Mouse (Mus musculus): Measurements from ENCODE around the gene Ppp2r2d.

Gene Ppp2r2d

GRCm38 (mm10) chr7:138856670-138857069, 10.8 kb downstream of the Ppp2r2d start:
- DNase-seq (ENCODE audit: low read depth, low spot score), result no peak

- peak; percentile 28 for DNase-seq (ENCODE audit: low read depth, low spot score)
Observed at GRCm38 (mm10) chr7:138863950-138864572, 18.2 kb downstream of the Ppp2r2d start.

GRCm38 (mm10) chr7:138864776-138865175, 18.9 kb downstream of the Ppp2r2d start:
- DNase-seq (ENCODE audit: low read depth, low spot score), result no peak

DNA sequence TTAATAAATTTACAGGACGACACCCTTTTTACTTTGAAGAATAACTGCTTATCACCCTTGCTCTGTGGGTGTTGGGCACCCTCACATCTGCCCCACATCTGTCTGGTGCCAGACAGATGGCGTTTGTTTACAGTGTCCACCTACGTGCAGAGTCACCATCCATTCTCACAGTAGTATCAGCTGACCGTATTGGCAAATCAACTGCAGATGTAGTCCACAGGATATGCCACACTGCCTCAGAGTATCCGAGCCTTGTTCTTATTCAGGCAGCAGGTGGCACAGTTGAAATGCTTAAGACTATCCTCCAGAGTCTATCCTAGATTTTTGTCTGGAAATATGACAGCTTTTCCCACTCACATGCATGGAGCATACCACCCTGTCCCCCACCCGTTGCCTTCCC, 21.4 kb downstream of the Ppp2r2d start:
- peak; percentile 9 for DNase-seq (ENCODE audit: low read depth, low spot score)

DNA sequence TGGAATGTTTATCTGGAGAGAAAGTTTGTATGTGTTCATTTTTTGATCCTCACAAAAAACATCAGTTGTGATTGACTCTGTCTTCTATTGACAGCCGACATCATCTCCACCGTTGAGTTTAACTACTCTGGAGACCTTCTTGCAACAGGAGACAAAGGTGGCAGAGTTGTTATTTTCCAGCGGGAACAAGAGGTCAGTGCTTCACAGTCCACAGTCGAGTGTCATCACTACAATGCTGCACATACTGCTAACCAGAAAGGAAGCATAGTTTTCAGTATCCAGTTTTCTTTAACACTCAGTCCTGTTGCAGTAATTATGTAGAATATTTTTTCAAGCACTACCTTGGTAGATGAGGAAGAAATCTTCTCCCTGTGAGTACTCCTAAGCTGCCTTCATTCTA, 22.4 kb downstream of the Ppp2r2d start:
- no peak for DNase-seq (ENCODE audit: low read depth, low spot score)

DNA sequence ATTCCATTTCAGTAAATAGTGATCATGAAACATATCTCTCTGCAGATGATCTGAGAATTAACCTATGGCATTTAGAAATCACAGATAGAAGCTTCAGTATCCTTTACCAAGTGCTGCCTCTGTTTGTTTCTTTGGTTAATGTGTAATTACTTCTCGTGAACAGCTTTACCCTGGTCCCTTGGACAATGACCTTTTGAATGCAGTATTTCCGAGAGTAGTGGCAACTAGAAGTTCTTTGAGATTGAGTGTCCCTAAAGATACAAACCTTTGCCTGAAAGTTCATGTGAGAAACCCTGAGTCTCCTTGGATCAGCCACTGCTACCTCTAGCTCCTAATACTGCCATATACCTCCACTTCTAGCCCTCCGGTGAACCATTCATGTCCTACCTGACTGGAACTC, 27.1 kb downstream of the Ppp2r2d start:
- DNase-seq (ENCODE audit: low read depth, low spot score), result no peak

GRCm38 (mm10) chr7:138875031-138875430, 29.2 kb downstream of the Ppp2r2d start:
- DNase-seq (ENCODE audit: low read depth, low spot score), result no peak

GRCm38 (mm10) chr7:138883724-138884123, 37.8 kb downstream of the Ppp2r2d start:
- DNase-seq (ENCODE audit: low read depth, low spot score), result no peak

DNA sequence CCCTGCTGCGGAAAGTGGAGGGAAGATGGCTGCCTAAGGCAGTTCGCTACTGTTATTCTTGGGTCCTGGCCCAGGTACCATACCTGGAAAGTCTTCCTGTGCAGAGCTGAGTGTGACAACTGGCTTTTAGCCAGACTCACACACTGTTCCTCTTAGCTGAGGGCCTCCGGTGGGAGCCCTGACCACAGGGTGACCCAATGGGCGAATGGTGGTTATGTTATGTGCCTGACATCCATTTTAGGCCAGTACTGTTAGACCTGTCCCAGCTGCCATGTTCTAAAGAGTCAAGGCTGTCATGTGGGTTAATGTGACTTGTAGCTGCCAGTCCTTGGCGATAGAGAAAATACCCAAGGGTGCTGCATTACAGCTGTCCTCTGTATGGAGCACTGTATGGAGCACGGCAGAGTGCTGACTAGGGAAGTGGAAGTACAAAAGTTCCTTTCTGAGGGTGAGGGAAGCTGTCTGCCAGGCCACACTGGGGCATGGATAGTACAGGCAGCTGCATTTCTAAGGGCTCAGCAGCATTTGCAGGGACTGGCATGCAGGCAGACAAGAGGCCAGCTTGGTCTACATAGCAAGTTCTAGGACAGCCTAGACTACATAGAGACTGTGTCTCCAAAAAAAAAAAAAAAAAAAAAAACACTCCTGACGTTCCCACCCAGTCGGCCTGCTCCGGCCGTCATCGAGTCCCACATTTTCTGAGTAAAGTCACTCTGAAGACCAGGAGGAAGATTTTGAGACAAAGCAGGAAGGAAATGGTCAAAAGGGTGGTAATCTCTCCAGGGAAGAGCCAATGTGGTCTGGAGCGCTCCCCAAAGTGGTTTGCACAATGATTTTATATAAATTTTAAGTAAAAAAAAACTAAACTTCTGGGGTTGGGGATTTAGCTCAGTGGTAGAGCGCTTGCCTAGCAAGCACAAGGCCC, 39.7 kb downstream of the Ppp2r2d start:
- DNase-seq (ENCODE audit: low read depth, low spot score), result no peak

DNA sequence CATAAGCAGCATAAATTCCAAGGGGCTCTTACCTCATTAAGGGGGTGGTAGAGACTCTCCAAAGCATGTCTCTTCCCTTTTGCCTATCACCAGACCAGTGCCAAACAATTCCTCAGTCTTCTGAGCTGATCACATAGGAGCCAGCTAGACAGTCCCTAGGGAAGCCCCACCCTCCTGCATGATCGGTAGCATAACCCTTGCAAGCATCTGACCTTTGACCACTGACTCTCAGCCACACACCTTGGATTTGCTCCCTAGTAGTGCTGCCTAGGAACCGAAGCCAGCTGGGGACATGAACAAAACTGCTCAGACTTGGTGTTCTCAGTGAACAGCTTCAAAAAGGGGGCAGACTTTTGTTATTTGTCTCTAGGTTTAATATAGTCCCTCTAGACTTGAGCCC, 52.2 kb downstream of the Ppp2r2d start:
- no peak for DNase-seq (ENCODE audit: low read depth, low spot score)

DNA sequence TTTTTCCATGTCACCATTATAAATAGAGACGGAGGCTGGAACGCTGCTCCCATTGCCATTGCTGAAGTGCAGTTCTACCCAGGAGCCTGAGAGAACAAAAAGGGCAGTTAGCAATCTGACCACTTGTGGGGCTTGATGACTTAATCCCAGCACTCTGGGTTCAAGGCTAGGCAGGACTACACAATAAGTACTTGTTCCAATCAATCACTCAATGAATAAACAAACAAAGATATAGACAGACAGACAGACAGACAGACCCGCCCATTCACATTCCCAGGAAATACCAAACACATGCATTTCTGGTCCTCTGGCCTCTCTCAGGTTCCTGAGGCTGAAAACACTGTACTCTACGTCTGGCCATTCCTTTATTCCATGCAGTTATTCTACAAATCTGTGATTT, 52.9 kb downstream of the Ppp2r2d start:
- DNase-seq (ENCODE audit: low read depth, low spot score), result no peak

DNA sequence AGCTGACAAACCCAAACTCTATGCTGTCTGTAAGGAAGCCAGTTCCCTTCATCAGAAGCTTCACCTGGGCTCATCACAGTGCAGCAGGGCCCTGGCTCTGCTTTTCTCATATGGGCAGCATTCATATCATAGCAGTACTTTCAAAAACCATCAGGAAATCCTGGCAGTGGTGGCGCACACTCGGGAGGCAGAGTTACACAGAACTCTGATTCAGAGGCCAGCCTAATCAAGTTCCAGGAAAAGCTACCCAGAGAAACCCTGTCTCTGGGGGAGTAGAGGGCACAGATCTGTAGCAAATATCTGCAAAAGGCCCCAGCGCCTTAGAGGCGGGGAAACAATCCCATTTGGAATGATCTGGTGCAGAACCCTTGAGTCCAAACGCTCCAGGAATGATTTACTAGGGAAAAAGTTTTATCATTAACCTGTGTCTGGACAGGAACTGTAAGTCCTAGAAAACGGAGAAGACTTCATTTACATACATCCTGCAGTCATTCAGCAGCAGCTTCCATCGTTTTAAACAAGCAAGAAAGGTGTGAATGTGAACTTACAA, 58.1 kb downstream of the Ppp2r2d start:
- DNase-seq (ENCODE audit: low read depth, low spot score), result no peak

- DNase-seq (ENCODE audit: low read depth, low spot score), result no peak
Observed at GRCm38 (mm10) chr7:138906441-138906840, 60.6 kb downstream of the Ppp2r2d start.

DNA sequence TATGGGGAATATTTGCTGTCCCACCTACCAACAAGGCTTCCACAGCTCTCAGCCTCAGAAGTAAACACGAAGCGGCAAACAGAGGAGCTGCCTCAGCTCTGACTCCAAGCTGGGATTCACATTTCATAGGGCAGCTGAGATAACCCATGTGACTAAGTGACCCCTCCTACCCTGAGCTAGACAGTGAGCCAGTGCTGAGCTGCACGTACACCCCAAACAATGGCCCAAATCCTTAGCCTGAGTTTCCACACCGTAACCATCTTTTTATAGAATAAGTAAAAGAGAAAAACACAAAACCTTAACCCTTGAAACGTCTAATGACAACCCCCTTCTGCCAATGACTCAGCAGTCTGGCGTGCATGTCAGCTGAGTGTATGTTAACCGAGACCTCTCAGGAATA, 61.2 kb downstream of the Ppp2r2d start:
- peak; percentile 53 for DNase-seq (ENCODE audit: low read depth, low spot score)

GRCm38 (mm10) chr7:138907976-138908375, 62.1 kb downstream of the Ppp2r2d start:
- DNase-seq (ENCODE audit: low read depth, low spot score), result no peak

DNA sequence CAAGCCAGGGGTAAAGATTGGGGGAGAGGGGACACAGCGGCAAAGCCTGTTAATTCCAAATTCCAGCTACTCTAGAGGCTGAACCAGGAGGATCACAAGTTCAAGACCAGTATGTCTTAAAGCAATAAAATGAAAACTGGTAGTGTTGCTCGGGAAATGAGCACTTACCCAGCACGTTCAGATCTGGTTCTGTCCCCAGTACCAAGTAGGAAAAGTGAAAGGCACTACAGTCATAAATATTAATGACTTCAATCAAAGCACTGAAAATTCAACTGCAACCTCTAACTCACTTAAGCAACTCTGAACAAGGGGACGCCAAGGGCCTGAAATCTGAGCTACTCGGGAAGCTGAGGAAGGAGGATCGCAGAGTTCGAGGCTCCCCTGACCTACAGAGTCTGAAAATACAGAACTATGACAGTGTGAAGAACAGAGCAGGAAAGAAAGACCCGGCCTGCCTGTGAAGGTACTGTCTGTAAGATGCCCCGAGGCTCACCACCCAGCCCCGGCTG, 62.9 kb downstream of the Ppp2r2d start:
- DNase-seq (ENCODE audit: low read depth, low spot score), result peak; percentile 11

DNA sequence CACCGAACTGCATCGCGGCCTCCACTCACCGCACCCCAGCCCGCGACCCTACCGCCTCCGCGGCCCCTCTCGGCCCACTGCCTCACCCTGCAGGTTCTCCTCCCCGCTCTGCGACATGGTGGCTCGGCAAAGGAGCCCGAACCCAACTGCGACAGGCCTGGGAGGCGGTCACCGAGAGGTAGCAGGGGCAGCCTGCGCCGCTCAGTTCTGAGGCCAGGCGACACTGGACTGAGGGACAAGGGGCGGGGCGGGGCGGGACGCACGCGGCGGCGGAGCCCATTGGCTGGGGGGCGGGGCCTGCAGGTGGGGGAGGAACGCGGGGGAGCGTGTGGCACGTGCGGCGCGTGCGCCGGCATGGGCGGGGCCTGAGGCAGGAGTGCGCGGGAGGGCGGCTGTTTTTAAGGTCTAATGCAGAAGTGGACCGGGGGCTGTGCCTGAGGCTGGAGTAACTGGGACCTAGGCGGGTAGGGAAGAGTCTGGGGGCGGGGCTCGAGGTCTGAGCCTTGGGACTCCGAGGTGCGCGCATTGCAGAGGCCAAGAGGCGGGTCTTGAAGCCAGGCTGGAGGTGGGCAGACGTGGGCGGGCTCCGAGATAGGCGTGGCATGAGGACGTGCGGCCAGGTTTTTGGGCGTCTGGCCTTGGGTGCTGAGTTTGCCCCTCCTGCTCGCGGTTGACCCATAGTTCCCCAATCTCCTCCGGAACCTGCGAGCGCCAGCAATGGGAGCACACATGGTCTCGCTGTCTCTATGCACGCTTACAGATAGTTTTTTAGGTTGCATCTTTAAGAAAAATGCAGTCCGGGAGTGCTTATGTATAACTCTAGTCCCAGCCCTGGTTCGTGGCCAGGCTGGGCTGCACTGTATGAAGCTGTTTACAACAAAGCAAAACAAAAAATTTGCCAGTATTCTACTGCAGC, 63.7 kb downstream of the Ppp2r2d start, which contains the start of gene Bnip3:
Bnip3 (minus strand) TSS at position 243 of the 916 bp plus-strand sequence.
- peak; percentile 93 for DNase-seq (ENCODE audit: low read depth, low spot score)

DNA sequence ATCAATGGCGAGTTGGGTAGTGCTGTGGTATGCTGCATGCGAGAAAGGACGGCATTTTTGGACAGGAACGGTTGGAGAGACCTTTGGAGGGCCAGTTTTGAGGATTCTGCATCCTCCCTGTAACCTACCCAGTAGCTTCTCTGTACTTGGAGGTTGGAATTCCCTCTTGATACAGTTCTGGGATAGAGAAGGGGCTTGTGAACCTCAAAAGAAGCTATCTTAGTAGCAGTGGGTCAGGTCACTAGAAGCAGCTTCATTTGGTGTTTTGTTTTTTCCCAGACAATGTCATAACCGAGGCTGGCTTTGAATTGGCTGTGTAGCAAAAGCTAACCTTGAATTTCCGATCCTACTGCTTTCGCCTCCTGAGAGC, 64.3 kb downstream of the Ppp2r2d start:
- DNase-seq (ENCODE audit: low read depth, low spot score), result no peak

DNA sequence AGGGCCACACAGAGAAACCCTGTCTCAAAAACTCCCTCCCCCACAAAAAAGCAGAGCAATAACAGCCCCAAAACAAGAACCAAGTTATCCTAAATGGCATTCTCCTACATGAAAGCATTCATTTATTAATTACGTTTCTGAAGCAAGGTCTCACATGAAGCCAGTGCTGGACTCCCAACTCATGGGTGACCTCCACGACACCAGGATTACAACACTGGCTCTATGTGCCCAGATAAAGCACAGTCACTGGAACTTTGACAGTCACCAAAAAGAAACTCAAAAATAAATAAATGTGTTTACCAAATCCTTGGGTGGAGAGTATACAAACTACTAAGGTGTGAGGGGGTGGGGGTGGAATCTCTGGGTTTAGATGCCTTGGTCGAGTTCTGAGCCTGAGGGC, 67.7 kb downstream of the Ppp2r2d start:
- no peak for DNase-seq (ENCODE audit: low read depth, low spot score)

DNA sequence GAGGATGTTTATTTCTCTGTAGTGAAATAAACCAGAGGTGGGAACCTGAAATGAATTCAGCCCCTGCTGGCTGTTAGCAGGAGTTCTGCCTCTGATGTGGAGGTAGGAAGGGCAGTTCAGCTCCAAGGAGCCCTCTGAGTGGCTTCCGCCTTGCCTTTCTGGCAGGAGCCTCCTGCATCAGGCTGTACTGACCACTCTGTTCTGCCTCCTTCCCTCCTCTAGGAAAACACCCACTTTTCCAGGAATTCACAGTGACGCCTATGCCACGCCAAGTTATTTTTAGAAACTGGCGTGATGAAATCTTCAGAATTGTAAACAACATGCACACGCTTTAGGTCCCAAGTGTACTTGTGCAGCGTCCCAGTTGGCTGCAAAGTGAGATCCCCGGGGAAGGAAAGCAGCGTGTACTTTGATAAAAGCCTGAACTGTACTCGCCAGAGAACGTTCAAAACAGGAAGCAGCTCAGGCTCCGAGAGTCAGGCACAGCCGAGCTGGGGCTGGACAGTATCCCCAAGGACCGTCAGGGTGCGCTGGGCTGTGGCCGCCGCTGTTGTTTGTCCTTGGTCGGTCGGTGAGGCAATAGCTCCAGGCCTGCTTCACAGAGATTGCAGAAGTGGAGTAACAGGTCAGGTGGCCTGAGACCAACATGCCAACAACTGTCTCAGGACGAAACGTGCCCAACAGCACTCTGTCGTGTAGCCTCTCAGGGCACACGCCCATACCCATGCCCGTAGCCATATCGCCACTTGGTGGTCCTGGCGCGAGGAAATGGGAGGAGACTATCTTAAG, 73.5 kb downstream of the Ppp2r2d start:
- DNase-seq (ENCODE audit: low read depth, low spot score), result peak; percentile 45

GRCm38 (mm10) chr7:138921611-138922010, 75.7 kb downstream of the Ppp2r2d start:
- DNase-seq (ENCODE audit: low read depth, low spot score), result no peak

Measured in mesoderm, embryonic 11.5 days (tissue).